Mouse (Mus musculus): ENCODE data around the gene Cdhr2. TPM values are rescaled to one million over a fixed set of nuclear protein-coding genes. Genes with fewer than 3 reads are reported as not detected.
A peak's percentile ranks its signal among the peaks of the same experiment; 100 is the strongest.

The Cdhr2 gene
- polyA plus RNA-seq, 1 experiment from 2014 or later, result 0.05 TPM

DNA sequence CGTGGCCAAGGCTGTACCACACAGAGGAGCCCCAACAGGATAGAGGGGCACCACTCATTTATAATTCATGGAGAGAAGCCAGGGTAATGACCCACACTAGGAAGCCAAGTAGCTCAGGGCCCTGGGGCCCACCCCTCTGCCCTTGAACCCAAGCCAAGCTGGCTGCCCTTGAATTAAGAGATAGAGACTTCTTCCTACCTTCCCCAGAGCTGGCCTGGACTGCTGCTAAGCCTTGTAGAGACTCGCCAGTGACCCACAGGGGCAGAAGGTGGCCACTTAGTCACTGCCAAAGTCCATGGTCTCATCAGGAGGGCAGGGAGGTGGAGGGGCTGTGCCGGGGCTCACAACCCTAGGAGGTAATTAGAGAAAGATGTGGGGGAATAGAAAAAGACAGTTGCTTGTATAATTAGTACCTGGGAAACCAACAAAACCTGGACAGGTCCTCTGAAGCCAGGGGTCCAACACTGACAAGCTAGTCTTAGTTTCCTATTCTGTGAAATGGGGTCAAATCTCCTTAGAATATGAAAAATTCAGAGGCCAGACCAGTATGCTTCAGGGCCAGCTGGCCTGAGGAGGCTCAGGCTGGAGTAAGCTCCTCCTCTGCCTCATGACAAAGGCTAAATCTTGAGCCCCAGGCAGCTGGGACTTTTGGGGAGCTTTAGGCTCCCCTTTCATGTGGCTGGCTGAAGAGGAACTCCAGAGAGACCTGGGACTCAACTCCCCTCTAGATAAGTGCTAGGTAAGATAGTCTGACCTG lies 16.9 kb upstream of the Cdhr2 start:
- no peaks in the 10 kb centered on the region for H3K27me3 ChIP-seq
- whole genome bisulfite sequencing, result 60% methylated on average over 3 of the region's 3 CpGs
- peaks cover 32% of the 10 kb centered on the region for H3K4me1 ChIP-seq
- H3K27ac ChIP-seq, result 0 out of 2 replicates have a peak overlapping the region, but pooled peaks have one; percentile 39
- peaks cover 53% of the 10 kb centered on the region for H3K36me3 ChIP-seq
- ATAC-seq (ENCODE audit: low FRiP score, low read depth), result no peak
- no peak overlapping the region for H3K4me3 ChIP-seq
- no peaks in the 10 kb centered on the region for H3K9me3 ChIP-seq
- 0 out of 2 replicates have a peak overlapping the region, but pooled peaks have one; percentile 98 for H3K9ac ChIP-seq
- peak overlapping the region; percentile 86 for H3K4me2 ChIP-seq (replicated peaks)

DNA sequence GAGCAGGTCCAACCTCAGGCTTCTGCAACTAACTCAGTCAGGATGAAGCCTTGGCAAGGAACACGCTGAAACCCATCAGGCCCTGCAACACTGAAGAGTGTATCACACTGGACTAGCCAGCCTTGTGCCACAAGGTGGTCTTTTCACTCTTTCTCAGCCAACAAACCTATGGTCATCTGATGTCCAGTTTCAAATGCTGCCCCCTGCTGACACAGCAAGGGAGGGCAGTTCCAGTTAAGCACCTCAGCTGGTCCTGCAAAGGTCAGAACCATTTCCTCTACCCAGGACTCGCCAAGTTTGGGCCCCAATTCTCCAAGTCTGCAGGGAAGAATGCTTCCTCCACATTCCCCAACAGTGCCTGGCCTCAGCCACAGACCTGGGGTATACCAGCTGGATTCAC lies 16.1 kb upstream of the Cdhr2 start:
- Histone ChIP-seq H3K27ac (no peak overlapping the region), H3K9me3 (no peaks in the 10 kb centered on the region), H3K4me3 (peak overlapping the region; percentile 92), H3K4me2 (replicated peaks) (peak overlapping the region; percentile 86), H3K9ac (peak overlapping the region; percentile 98), H3K36me3 (peaks cover 47% of the 10 kb centered on the region), H3K4me1 (peaks cover 32% of the 10 kb centered on the region), H3K27me3 (no peaks in the 10 kb centered on the region)
- no peak for ATAC-seq (ENCODE audit: low FRiP score, low read depth)
- 44% methylated on average over 2 of the region's 2 CpGs for WGBS

DNA sequence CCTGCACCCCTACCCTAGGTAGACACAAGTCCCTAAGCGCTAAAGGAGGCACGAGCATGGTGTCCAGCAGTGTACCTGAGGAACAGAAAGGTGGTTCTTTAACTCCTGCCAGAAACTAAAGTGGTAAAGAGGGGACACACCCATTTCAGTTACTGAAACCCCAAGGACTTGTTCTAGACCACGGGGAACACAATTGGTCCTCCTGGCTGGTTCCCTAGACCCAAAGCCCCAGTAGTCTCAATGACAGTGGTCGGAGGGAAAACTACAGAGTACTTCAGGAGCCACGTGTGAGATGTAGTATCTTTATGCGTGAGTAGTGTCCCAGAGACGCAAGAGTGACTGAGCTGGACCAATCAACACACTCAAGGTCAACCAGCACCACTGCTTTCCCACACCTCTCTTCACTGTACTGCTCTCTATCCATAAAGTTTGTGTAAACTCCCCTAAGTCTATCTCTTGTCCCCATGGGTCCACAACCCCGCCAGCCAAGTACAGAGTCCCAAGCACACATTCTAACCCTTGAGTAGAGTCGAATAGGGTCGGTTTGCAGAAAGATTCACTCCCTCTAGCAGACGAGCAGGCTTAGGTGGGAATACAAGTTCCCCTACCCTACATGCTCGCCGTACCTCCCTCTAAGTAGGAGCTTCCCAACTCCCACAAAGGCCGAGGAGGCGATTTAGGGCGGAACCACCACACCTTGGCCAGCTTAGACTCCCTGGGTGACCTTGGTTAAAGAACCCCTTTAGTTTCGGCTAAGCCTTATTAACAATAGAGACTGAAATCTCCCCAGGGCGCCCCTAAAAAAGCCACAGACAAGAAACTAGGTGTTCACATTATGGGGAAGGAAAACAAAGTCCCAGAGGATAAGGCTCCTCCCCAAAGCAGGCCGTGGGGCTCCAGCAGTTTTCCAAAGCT lies 14.9 kb upstream of the Cdhr2 start:
- no peak for ATAC-seq (ENCODE audit: low FRiP score, low read depth)
- Histone ChIP-seq H3K9ac (peak overlapping the region; percentile 98), H3K4me3 (peak overlapping the region; percentile 92), H3K4me2 (replicated peaks) (peak overlapping the region; percentile 86), H3K27me3 (no peaks in the 10 kb centered on the region), H3K4me1 (peaks cover 37% of the 10 kb centered on the region), H3K9me3 (no peaks in the 10 kb centered on the region), H3K27ac (peak overlapping the region; percentile 98), H3K36me3 (peaks cover 35% of the 10 kb centered on the region)
- 5% methylated on average over 19 of the region's 19 CpGs for WGBS

DNA sequence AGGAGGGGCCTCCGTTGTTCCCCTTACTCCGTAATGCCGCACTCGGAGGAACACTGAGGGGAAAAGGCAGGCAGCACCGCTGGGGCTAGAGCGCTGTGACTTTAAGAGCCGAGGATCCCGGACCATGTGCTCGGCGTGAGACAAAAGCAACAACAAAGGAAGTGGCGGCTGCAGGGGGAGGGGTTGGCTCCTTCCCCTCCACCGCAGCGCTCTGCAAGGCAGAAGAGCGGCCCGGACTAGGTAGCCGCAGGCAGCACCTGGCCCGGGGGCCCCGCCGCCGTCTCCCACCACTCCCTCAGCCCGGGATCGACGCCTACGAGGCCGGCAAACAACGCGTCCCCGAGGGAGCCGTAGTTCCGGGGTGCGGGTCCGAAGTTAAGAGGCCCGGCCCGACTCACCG lies 14.2 kb upstream of the Cdhr2 start:
- H3K36me3 ChIP-seq, result peaks cover 28% of the 10 kb centered on the region
- peak overlapping the region; percentile 86 for H3K4me2 ChIP-seq (replicated peaks)
- no peaks in the 10 kb centered on the region for H3K9me3 ChIP-seq
- peak; percentile 55 for ATAC-seq (ENCODE audit: low FRiP score, low read depth)
- peaks cover 42% of the 10 kb centered on the region for H3K4me1 ChIP-seq
- H3K27ac ChIP-seq, result peak overlapping the region; percentile 98
- no peaks in the 10 kb centered on the region for H3K27me3 ChIP-seq
- under 1% methylated on average over 30 of the region's 35 CpGs for WGBS
- H3K4me3 ChIP-seq, result peak overlapping the region; percentile 92
- peak overlapping the region; percentile 98 for H3K9ac ChIP-seq

DNA sequence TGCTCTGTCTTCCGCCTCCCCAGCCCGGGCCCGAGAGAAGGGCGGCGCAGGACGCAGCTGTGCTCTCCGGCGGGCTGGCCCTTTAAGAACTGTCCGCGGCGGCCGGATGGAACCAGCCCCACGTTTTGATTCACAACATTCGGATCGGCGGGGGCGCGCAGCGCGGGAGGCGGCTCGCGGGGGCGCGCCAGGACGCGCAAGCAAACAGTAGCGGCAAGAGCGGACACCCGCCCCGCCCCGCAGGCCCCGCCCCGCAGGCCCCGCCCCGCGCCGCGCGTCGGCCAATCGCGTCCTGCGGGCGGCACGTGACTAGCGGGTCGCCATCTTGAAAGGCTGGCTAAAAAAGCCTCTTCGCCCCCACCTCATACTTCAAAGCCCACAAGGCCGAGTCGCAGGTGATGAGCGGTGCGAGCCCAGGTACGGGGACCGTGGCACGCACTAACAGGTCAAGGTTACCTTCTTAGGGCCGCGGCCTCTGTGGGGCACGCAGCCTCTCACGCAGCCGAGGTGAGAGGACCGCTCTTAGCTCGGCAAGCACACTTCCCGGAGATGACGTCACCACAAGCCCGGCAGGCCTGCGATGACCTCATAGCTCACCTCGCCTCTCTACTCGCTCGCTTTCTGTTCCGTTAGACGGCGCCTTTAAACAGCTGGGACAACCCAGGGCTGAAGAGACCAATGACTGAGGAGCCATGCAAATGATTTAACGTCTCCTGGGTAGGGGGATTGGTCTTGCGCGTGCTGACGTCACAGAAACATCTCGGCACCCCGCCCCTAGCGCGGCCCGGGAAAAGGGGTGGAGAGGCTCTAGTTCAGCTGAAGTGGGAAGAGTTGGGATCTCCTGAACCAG lies 13.5 kb upstream of the Cdhr2 start:
- no peaks in the 10 kb centered on the region for H3K27me3 ChIP-seq
- peaks cover 21% of the 10 kb centered on the region for H3K36me3 ChIP-seq
- WGBS, result under 1% methylated on average over 81 of the region's 82 CpGs
- H3K9me3 ChIP-seq, result no peaks in the 10 kb centered on the region
- H3K4me2 ChIP-seq (replicated peaks), result peak overlapping the region; percentile 86
- H3K9ac ChIP-seq, result peak overlapping the region; percentile 98
- peak overlapping the region; percentile 98 for H3K27ac ChIP-seq
- ATAC-seq (ENCODE audit: low FRiP score, low read depth), result peak; percentile 93
- H3K4me1 ChIP-seq, result peaks cover 49% of the 10 kb centered on the region
- peak overlapping the region; percentile 92 for H3K4me3 ChIP-seq

DNA sequence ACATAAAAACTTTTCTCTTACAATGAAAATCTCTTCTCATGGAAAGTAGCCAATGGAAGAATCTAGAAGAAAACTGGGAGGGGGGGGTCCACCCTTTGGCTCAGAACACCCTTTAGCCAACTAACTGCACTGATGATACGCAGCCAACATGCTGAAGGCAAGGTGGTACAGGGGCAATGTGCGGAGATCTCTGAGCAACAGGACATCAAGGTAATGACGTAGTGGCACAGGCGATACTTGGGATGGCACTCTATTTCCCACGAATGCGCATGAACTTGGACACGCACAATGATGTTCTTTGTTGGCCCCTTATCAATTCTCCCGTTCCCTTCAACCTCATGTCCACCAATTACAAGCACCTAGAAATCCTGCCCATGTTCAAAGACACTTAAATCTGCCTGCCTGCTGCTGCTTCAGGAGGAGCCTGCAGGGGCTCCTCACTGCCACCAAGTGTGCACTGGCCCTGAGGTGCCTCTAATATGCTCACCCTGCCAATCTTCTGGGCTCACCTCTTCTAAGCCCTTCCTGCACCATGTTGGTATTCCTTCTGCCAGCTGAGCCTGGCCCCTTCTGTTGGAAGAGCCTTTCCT lies 11.0 kb upstream of the Cdhr2 start:
- no peak for ATAC-seq (ENCODE audit: low FRiP score, low read depth)
- peaks cover 44% of the 10 kb centered on the region for H3K4me1 ChIP-seq
- H3K9me3 ChIP-seq, result no peaks in the 10 kb centered on the region
- 97% methylated on average over 8 of the region's 8 CpGs for WGBS
- no peaks in the 10 kb centered on the region for H3K36me3 ChIP-seq
- H3K27ac ChIP-seq, result no peak overlapping the region
- H3K27me3 ChIP-seq, result no peaks in the 10 kb centered on the region
- H3K4me2 ChIP-seq (replicated peaks), result no peak overlapping the region
- H3K9ac ChIP-seq, result no peak overlapping the region
- H3K4me3 ChIP-seq, result no peak overlapping the region

DNA sequence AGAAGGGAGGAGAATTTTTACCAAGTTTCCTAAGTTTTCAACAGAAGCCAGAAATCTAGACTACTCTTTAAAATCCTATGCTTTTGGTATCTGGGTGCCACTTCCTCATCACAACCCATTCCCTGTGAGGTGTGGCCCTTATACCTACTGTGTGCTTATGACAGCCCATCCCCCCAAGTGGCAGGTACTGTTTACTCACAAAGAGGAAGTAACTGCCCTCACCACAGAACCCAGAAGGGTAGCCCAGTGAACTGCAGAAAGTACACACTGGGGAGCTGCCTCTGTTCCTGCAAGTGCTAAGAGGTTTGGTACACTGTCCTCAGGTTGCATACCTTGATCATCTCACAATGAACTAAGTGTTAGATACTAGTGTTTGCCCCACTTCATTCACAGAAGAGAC lies 9.5 kb upstream of the Cdhr2 start:
- Histone ChIP-seq H3K27me3 (no peaks in the 10 kb centered on the region), H3K27ac (no peak overlapping the region), H3K4me3 (peak overlapping the region; percentile 96), H3K4me1 (peaks cover 31% of the 10 kb centered on the region), H3K9me3 (no peaks in the 10 kb centered on the region), H3K4me2 (replicated peaks) (peak overlapping the region; percentile 98), H3K9ac (peak overlapping the region; percentile 94), H3K36me3 (no peaks in the 10 kb centered on the region)
- no peak for ATAC-seq (ENCODE audit: low FRiP score, low read depth)

DNA sequence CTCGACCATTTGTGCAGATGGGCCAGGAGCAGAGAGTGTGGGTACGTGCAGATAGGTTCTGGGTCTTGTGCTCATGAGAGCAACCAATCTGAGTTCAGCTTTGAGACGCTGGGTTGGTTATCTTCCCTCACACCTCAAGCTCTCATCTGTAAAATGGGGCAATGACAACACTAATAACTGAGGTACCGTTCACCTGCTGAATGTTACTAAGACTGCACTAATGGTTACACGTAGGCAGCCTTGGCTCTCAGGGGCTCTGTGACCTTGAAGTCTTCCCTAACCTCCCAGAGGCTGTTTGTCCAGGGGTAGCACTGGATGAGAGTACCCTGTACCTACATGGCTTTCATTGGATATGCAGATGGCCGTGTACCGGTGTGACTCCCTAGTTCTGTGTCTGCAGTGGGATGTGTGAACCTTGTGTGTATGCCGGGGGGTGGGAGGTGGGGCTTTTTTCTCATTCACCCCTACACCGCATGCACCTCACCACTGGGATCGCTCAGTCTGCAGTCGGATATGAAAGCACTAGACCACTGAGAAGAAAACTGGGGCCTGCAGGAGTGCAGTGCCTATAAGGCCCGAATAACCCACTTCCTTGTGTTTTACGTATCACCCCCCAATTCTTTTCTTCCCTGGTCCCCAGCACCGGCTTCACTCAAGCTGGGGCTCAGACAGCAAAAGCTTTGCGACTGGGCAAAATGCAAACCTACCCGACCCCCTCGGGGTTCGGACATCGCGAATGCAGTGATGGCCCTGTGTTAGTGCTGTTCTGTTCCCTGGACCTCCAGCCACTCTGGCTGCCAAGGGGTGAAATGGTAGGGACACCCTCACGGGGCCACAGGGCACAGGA lies 8.3 kb upstream of the Cdhr2 start:
- Histone ChIP-seq H3K27me3 (no peaks in the 10 kb centered on the region), H3K9ac (peak overlapping the region; percentile 94), H3K36me3 (no peaks in the 10 kb centered on the region), H3K4me2 (replicated peaks) (peak overlapping the region; percentile 98), H3K27ac (peak overlapping the region; percentile 87), H3K9me3 (no peaks in the 10 kb centered on the region), H3K4me3 (peak overlapping the region; percentile 96), H3K4me1 (peaks cover 31% of the 10 kb centered on the region)
- ATAC-seq (ENCODE audit: low FRiP score, low read depth), result no peak
- WGBS, result 14% methylated on average over 21 of the region's 21 CpGs

DNA sequence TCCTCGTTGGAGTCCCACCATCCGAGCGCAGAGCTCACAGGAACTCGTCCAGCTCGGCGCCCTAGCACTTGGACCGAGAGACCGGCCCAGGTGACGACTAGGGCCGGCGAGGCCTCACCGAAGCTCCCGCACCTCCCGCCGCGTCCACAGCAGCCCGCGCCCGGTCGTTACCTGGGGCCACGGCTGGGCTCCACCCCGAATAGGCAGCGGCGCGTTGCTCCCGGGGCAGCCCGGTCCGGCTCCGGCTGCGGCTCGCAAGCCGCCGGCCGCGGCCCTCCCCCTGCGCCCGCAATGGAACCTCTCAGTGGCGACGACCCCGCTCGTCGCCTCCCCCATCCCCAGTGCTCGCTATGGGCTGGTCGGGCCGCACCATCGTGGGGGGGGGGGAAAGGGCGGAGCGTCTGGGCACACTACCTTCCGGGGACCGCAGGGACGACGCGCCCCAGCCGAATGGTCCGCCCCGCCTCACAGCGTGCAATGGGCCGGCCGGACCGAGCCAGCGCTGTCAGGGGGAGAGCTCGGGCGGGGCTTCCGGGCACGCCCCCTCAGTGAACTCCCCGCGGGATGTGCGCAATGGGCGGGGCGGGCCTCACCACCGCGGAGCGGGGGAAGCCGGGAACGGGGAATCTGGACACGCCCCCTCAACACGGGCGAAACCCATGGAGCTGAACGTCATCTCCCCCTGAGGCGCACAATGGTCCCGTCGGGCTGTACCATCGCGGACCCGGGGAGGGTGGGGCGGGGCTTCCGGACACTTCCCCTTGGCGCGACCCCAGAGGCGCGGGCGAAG lies 7.5 kb upstream of the Cdhr2 start, which contains the start of gene Rnf44:
Rnf44 (minus strand) TSS at position 350 of the 790 bp plus-strand sequence.
- ATAC-seq (ENCODE audit: low FRiP score, low read depth), result peak; percentile 99
- H3K27me3 ChIP-seq, result no peaks in the 10 kb centered on the region
- H3K4me1 ChIP-seq, result peaks cover 25% of the 10 kb centered on the region
- peak within 1 kb of the TSS; percentile 98 for H3K4me2 ChIP-seq (replicated peaks)
- H3K9me3 ChIP-seq, result no peaks in the 10 kb centered on the region
- H3K36me3 ChIP-seq, result no peaks in the 10 kb centered on the region
- peak within 1 kb of the TSS; percentile 94 for H3K9ac ChIP-seq
- peak within 1 kb of the TSS; percentile 87 for H3K27ac ChIP-seq
- H3K4me3 ChIP-seq, result peak within 1 kb of the TSS; percentile 96
- whole genome bisulfite sequencing, result under 1% methylated on average over 83 of the region's 92 CpGs

DNA sequence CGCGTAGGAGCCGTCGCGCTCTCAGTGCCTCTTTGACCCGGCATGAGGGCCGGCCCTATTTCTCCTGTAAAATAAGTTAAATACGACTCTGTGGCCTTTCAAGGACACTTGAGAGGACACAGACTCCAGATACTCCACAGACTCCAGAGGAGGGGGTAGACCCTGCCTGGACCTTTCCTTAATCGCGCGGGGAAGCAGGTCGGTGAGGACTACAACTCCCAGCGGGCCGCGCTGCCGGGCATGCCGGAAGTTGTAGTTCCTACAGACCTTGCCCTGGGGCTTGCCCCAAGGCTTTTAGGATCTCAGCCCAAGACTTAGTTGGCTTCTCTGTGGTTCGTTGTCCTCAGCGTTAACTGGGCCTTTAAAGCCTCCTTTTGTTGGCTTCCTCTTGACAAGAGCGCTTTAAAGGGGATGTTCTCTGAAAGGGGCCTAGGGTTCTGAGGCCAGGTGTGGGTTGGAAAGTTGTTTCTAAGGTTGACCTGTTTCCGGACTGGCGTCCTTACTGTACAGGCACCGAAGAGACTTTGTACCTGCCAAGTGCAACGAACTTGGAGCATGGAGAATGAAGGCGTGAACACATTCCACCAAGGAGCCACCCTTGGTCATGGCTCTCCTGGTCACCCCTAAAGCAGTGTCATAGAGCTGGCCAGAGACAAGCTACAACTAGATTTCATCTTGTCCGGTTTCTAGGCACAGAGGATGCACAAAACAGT lies 6.8 kb upstream of the Cdhr2 start:
- Histone ChIP-seq H3K27me3 (no peaks in the 10 kb centered on the region), H3K36me3 (no peaks in the 10 kb centered on the region), H3K4me3 (peak overlapping the region; percentile 96), H3K4me1 (peaks cover 24% of the 10 kb centered on the region), H3K27ac (peak overlapping the region; percentile 87), H3K9me3 (no peaks in the 10 kb centered on the region), H3K4me2 (replicated peaks) (peak overlapping the region; percentile 63), H3K9ac (peak overlapping the region; percentile 66)
- 16% methylated on average over 26 of the region's 26 CpGs for whole genome bisulfite sequencing
- ATAC-seq (ENCODE audit: low FRiP score, low read depth), result peak; percentile 79

Data from limb, embryonic 13.5 days (tissue).